Mouse (Mus musculus): ENCODE results near the gene Igfbp5.

The Igfbp5 gene

DNA sequence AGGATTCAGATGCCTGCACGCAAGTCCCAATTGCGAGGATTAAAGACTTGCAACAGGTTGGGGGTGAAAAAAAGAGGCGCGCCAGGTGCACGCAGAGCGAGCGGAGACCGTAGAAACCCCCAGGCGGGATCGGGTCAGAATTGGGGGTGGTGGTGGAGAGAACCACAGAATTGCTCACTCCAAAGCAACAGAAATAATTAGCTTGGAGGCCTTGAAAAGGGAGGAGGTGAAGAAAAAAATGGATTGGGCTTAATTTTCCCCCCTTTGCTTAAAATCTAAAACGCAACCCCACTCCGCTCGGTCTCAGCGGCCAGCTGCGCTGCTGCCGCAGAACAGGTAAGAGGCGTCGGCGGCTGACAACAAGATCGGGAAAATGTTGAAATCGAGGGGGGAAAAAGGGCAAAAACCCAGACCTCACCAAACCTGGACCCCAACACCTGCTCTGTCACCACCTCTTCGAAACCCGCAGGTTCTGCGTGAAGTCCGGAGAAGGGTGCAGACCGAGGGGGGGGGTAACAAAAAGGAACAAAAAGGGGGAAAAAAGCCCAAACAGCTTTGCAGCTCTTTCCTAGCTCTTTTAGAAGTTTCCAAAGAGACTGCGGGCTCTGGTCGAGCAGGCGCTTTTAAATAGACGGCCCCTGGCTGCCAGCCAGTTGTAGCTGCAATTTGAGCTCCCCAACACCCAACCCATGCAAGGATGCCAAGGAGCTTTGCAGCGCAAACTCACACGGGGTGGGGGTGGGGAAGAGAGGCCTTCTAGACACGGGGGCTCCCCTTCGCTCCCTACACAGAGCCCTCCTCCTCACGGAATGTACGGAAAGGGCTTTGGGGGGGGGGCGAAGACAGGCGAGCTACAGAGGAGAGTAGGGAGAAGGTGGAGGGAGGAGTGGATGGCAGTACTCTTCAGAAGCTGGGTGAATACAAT is at the start of gene Igfbp5:
Igfbp5 (minus strand) TSS at position 598 of the 925 bp plus-strand sequence.
- peak; percentile 80 for DNase-seq (ENCODE audit: low spot score)

- peak; percentile 15 for DNase-seq (ENCODE audit: low spot score)
Measured at GRCm38 (mm10) chr1:72914815-72915214, 40.1 kb upstream of the Igfbp5 start.

DNA sequence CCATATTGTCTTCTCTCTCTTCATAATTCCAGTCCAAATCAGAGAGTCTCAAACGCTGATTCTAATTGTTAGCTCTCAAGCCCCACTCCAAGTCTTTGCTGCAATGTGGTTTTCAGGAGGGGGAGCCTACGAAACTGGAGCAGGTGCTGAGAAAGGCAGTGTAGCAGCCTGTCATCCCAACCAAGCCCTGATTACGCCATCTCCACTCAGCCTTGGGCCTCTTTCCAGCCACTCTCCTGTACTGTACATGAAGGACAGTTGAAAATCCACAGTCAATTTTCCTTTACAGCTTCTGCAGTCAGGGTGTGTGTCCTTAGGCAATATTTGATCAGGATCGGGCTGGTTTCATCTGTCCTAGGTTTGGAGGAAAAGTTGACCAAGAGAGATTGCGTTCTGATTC is 38.4 kb upstream of the Igfbp5 start:
- DNase-seq (ENCODE audit: low spot score), result no peak

DNA sequence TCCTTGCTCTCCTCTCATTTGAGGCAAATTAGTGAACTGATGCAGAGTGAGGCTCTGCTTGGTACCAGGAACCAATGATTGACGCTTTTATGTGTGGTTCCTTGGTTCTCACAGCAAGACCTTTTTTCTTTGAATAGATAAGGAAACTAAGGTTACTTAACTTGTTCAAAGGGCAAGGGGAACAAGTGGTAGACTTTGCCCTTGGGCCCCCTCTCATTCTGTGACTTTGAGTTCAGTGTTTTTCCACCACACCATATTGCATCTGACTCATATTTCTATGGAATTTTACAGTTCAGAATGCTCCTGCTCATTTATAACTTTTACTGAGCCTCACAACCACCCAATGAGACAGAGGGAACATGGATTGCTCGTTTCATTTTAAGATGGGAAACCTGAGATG is 21.1 kb upstream of the Igfbp5 start:
- peak; percentile 17 for DNase-seq (ENCODE audit: low spot score)

GRCm38 (mm10) chr1:72887910-72888309 is 13.2 kb upstream of the Igfbp5 start:
- no peak for DNase-seq (ENCODE audit: low spot score)

DNA sequence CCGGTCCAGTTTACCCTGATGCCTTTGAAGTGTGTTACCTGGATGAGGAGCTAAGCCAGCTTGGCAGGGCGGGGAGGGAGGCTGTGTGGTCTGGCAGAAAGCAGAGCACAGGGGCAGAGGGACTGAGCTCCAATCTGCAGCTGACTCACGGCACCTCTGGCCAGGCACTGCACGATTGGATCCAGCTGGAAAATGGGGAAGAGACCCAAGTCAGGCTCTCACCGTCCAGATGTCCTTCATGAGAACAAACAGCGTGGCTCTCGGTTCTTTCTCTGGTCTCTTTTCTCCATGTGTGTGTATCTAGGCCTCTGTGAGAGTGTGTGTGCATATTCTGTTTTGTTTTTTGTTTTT is 11.1 kb upstream of the Igfbp5 start:
- DNase-seq (ENCODE audit: low spot score), result no peak

GRCm38 (mm10) chr1:72885111-72885818 is 10.6 kb upstream of the Igfbp5 start:
- DNase-seq (ENCODE audit: low spot score), result no peak

DNA sequence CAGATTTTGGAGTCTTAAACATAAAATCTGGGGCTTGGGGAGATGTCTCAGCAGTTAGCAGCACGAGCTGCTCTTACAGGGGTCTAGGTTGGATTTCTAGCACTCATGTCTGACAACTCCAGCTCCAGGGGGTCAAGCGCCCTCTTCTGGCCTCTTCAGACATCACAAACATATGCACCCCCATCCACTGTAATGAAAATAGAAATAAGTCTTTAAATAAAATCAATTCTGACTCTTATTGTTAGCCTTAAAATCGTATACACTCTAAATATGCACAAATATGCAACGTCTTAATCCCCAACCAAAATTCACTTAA is 4.6 kb upstream of the Igfbp5 start:
- no peak for DNase-seq (ENCODE audit: low spot score)

GRCm38 (mm10) chr1:72878473-72879318 is 4.0 kb upstream of the Igfbp5 start:
- DNase-seq (ENCODE audit: low spot score), result no peak

GRCm38 (mm10) chr1:72877892-72878291 is 3.2 kb upstream of the Igfbp5 start:
- DNase-seq (ENCODE audit: low spot score), result peak; percentile 65

- DNase-seq (ENCODE audit: low spot score), result no peak
Measured at GRCm38 (mm10) chr1:72876111-72876510, 1.4 kb upstream of the Igfbp5 start.

- DNase-seq (ENCODE audit: low spot score), result no peak
Measured at GRCm38 (mm10) chr1:72875708-72876107, 1.0 kb upstream of the Igfbp5 start.

DNA sequence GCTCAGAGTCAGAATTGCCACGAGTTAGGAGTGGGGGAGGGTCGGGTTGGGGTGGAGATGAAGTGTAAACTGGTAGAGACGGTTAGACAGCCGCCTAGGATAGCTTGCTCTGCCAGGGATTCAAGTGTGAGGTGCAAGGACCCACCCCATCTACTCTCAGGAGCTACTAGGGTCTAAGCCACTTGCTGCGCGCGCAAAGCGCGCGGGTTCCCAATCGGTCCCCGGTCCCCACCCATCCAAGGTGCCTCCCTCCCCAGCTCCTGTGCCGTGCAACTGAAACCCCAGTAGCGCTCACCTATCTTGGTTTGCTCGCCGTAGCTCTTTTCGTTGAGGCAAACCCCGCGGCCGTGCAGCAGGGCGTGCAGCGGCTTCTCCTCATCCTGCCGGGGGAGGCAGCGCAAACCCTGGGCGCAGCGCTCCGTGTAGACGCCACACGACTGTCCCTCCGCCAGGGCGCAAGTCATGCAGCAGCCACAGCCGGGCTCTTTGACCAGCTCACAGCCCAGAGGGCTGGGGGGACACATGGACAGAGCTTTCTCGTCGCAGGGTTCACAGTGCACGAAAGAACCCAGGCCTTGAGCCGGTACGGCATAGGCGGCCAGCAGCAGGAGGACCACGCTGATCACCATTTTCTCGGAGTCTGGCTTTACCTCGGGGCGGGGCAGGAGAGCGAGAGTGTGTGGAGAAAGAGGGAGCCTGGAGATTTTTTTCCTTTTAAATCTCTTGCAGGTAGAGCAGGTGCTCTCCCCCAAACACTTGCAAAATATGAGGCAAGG is 985 bp downstream of the Igfbp5 start:
- peak; percentile 74 for DNase-seq (ENCODE audit: low spot score)

GRCm38 (mm10) chr1:72873078-72873477 is 1.6 kb downstream of the Igfbp5 start:
- peak; percentile 45 for DNase-seq (ENCODE audit: low spot score)

GRCm38 (mm10) chr1:72872521-72872920 is 2.2 kb downstream of the Igfbp5 start:
- peak; percentile 92 for DNase-seq (ENCODE audit: low spot score)

- peak; percentile 61 for DNase-seq (ENCODE audit: low spot score)
Measured at GRCm38 (mm10) chr1:72871697-72872411, 2.8 kb downstream of the Igfbp5 start.

DNA sequence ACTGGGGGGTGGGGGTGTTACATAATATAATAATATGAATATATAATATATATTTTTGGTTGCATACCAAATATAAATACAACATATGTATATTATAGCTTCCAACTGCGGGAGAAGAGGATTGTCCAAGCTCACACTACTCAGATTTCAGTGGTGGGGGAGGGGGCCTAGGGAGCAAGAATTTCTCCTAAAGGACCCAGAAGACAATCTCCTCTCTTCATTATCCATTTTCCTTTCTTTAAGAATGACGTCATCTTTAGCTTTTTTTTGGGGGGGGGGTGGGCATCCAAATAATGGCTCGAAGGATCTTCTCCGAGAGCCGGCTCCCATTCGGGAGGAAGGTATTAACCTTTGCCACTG is 3.4 kb downstream of the Igfbp5 start:
- DNase-seq (ENCODE audit: low spot score), result no peak

DNA sequence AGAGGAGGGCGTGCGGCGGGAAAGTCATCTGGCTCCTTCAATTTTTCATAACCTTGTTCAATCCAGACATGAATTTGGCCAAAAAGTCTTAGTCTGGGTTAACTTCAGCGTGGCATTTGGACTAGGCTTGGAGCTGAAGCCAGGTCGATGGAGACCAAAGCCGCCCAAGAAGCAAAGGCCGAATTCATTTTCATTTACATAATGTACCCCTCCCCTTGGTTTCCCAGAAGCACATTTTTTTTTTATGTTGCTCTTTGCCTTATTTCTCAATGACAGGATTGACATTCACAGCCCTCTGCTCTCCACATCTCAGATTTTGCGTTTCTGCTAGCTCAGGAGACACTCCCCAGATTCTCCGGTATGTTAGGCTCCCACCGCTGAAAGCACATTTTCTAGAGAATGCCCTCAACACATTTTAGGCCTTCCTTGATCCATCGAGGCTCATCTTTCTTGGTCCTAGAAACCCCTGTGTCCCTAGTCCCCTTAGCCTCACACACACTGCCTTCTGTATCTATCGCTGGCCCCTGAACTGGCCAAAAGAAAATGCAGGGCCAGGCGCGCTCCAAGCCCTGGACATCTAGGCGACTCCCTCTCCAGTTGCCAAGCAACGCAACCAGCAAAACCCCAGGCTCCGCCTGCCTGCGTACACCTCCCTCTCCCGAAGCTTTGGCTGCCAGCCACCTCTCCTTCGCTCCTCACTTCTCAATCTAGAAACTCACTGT is 3.9 kb downstream of the Igfbp5 start:
- peak; percentile 80 for DNase-seq (ENCODE audit: low spot score)

GRCm38 (mm10) chr1:72869681-72870614 is 4.7 kb downstream of the Igfbp5 start:
- peak; percentile 92 for DNase-seq (ENCODE audit: low spot score)

Data from yolk sac, embryonic 10.5 days (tissue).